Mouse (Mus musculus) embryonic stem cell, embryonic (primary cell): ENCODE measurements around the gene Ubtf.

Experiments
- CTCF ChIA-PET, 4 experiments: fragments of 300-600 bp in 2 of 4; fragments of 350-600 bp in 2 of 4; sonication (Branson Sonifier 250); formaldehyde crosslinking; loops; one replicate each; lab custom pipeline; 2022; ENCODE audit warnings: inconsistent platforms in 2 of 4; lab: Charles Lee
- POLR2A ChIA-PET, 4 experiments: fragments of 300-600 bp in 2 of 4; fragments of 350-600 bp in 2 of 4; sonication (Branson Sonifier 250); formaldehyde crosslinking; loops; one replicate each; lab custom pipeline; 2022; ENCODE audit warnings: antibody characterized with exemption in 4 of 4, inconsistent platforms in 1 of 4; lab: Charles Lee

Gene Ubtf

GRCm38 (mm10) chr11:102297577-102298556 lies 21.7 kb downstream of the Ubtf start:
- POLR2A ChIA-PET = interaction anchor here (0.6 to 2.2 kb wide), 42 partner anchors 9 to 216 kb away, joined by 3 to 36 read pairs (median 5); partner anchors contain the start of genes Tmub2 (in 4 of the 4), Slc25a39 (in 3 of the 4), Ubtf (in 2 of the 4) and Grn (in 1 of the 4)

GRCm38 (mm10) chr11:102296491-102297472 lies 22.8 kb downstream of the Ubtf start, which contains the start of gene Atxn7l3:
Gene Atxn7l3 (minus strand): TSS chr11:102296631.
- CTCF ChIA-PET = interaction anchor here in 3 of 4 experiments (0.6 to 1.7 kb wide), 13 partner anchors 12 to 141 kb away, joined by 3 to 8 read pairs (median 5); partner anchors contain the start of genes Rundc3a (in 2 of the 3), BC030867 (in 1 of the 3) and Grn (in 1 of the 3)
- POLR2A ChIA-PET = interaction anchor here (0.5 to 2.2 kb wide), 48 partner anchors 9 to 380 kb away, joined by 3 to 36 read pairs (median 4); partner anchors contain the start of genes Slc25a39 (in 3 of the 4), Tmub2 (in 2 of the 4), Ubtf (in 2 of the 4) and BC030867 (in 1 of the 4)

More at GRCm38 (mm10) chr11:102297577-102298556, 21.7 kb downstream of the Ubtf start:
- CTCF ChIA-PET = interaction anchor here in 3 of 4 experiments (0.5 to 1.7 kb wide), 8 partner anchors 11 to 1117 kb away, joined by 3 to 8 read pairs (median 5); partner anchors contain the start of gene Grn (in 1 of the 3)

DNA sequence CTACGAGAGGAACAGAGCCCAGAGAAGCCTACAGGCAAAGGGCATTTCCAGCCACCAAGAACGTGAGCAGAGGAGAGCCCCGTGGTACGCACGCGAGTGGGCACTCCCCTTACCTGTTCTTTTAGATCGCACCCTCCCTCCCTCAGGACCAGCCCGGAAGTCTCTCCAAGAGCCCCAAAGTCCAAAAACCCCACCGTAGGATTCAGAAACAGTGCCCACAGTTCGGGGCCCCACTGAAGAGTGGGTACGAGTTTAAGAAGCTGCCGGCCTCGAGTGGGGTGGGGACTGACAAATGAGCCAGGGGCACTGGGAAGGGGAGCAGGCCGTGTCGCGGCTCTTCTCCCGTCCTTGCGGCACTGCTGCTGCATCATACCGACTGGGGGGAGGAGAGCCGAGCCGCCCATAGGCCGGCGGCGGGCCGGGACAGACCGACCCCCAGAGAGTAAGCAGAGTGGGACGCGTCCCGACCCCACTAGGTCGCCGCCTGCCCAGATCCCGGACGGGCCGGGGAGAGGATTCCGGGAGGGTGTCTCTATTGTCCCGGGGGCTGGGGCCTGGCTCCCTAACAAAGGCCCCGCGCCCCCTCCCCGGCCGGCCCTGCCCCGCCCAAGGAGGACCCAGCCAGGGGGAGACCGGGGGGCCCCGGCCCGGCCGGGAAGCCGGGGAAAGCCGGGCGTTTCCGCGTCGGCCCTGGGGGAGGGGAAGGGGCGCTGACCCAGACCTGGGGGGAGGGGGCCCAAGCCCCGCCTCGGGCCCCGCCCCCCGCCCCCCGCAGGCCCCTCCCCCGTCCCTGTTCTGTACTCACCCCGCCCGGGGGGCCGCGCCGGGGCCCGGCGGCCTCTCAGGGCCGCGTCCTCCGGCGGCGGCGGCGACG lies 23.7 kb downstream of the Ubtf start:
- CTCF ChIA-PET = interaction anchor here in 2 of 4 experiments (1.0 to 1.1 kb wide), 3 partner anchors 11 to 143 kb away, joined by 3 to 5 read pairs (median 4); partner anchors contain the start of gene Tmub2 (in 1 of the 2)
- POLR2A ChIA-PET = interaction anchor here in 3 of 4 experiments (0.6 to 13.9 kb wide), 24 partner anchors 9 to 141 kb away, joined by 3 to 185 read pairs (median 4); partner anchors contain the start of genes Grn (in 2 of the 3), Slc25a39 (in 2 of the 3), Tmub2 (in 2 of the 3) and Rundc3a (in 1 of the 3)

DNA sequence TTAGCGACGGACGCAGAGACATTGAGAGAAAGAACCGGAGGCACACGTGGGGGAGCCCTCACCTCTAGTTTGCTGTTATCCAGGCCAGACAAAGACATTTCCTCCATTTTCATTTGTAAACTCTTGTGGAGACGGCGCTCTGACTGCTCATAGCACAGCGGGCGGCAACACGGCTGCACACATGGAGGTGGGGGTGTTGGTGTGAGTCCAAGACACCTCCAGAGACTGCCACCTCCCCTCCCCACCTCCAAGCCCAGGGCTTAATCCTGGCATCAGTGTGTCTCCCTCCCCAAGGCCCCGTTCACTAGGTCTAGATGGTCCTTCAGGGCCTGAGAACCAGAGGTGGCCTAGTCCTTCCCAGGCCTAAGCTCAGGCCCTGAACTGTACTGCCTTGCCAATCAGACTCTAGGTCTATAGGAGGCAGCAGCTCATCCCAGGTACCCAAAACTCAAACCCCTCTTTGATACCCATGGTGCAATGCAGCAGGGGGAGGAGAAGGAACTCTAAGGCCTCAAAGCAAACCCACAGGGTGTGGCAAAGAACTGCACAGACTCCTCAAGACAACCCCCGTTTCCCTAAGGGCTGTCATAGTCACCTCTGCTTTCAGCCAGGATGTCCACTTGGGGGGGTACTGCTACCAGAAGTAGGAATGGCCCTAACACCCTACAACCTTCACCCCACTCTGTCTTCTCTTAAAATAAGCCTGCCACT lies 24.5 kb downstream of the Ubtf start:
- CTCF ChIA-PET = interaction anchor here in 2 of 4 experiments (1.0 to 1.1 kb wide), 3 partner anchors 10 to 143 kb away, joined by 3 to 5 read pairs (median 4); partner anchors contain the start of gene Tmub2 (in 1 of the 2)
- POLR2A ChIA-PET = interaction anchor here (0.5 to 13.9 kb wide), 30 partner anchors 9 to 592 kb away, joined by 3 to 185 read pairs (median 4); partner anchors contain the start of genes Grn (in 2 of the 4), Slc25a39 (in 2 of the 4), Tmub2 (in 2 of the 4) and BC030867 (in 1 of the 4)

GRCm38 (mm10) chr11:102294416-102294815 lies 25.1 kb downstream of the Ubtf start:
- ChIA-PET CTCF (interaction anchor here in 3 of 4 experiments (0.6 to 1.1 kb wide), 4 partner anchors 9 to 144 kb away, joined by 3 to 5 read pairs (median 4); partner anchors contain the start of gene Tmub2 (in 1 of the 3)), POLR2A (interaction anchor here (0.5 to 13.9 kb wide), 27 partner anchors 8 to 593 kb away, joined by 3 to 185 read pairs (median 4); partner anchors contain the start of genes Grn (in 2 of the 4), Slc25a39 (in 2 of the 4), Tmub2 (in 2 of the 4) and BC030867 (in 1 of the 4))

DNA sequence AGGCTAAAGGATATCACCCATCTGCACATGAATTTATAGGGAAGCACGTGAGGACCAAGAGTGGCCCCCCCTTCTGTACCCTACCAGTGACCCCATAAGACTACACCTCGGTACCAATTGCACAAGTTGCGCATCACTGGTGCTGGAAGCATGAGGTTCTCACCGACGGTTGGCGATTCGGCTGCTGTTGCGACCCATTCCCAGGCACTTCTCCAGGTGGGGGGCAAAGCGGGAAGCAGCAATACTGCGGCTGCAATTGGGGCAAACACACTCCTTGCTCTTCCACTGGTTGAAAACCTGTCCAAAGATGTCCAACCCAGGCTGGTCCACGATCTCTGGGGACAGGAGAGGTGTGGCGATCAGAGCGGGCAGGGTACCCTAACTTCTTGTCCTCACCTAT lies 25.6 kb downstream of the Ubtf start:
- ChIA-PET CTCF (interaction anchor here in 1 of 4 experiments (0.6 kb wide), 1 partner anchor 12 kb away, joined by 3 read pairs; no protein-coding TSS in a partner anchor), POLR2A (interaction anchor here in 3 of 4 experiments (1.1 to 13.9 kb wide), 13 partner anchors 9 to 136 kb away, joined by 3 to 185 read pairs (median 6); partner anchors contain the start of genes Tmub2 (in 2 of the 3), Grn (in 1 of the 3), Rundc3a (in 1 of the 3) and Slc25a39 (in 1 of the 3))

DNA sequence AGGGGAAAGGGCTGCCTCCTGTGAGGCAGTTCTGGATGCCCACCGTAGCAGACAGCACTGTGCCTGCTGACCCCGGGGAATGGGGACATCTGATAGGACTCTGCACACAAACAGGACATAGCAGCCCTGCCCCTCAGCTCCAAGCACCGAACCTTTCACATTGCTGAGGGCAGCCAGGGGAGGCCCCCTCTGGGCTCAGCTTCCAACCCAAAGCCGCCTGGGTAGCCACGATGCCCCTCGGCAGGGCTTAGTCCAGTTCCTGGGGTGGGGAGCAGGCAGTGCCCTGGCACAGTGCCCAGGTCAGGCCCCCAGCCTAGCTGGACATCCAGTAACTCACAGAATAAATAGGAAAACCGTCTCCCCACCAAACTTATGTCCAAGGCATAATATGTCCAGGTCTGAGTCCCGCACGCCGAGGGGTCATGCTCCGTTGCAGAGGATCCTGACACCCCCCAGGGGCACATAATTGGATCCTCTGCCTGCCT lies 28.4 kb downstream of the Ubtf start:
- ChIA-PET POLR2A (interaction anchor here in 2 of 4 experiments (0.9 to 13.9 kb wide), 13 partner anchors 11 to 140 kb away, joined by 3 to 185 read pairs (median 7); partner anchors contain the start of genes Grn (in 2 of the 2), Slc25a39 (in 2 of the 2), BC030867 (in 1 of the 2) and Ubtf (in 1 of the 2)), CTCF (interaction anchor here in 1 of 4 experiments (1.6 kb wide), 1 partner anchor 146 kb away, joined by 5 read pairs; no protein-coding TSS in a partner anchor)

- ChIA-PET CTCF (interaction anchor here in 2 of 4 experiments (0.7 to 1.8 kb wide), 3 partner anchors 10 to 283 kb away, joined by 3 to 5 read pairs (median 4); no protein-coding TSS in a partner anchor), POLR2A (interaction anchor here in 3 of 4 experiments (0.5 to 13.9 kb wide), 23 partner anchors 10 to 525 kb away, joined by 3 to 185 read pairs (median 4); partner anchors contain the start of genes Grn (in 2 of the 3), Slc25a39 (in 2 of the 3) and BC030867 (in 1 of the 3))
These were observed 29.4 kb downstream of the Ubtf start for GRCm38 (mm10) chr11:102290141-102290540.

GRCm38 (mm10) chr11:102289511-102290100 lies 29.9 kb downstream of the Ubtf start:
- CTCF ChIA-PET = interaction anchor here in 2 of 4 experiments (0.6 to 1.8 kb wide), 5 partner anchors 10 to 1109 kb away, joined by 3 to 5 read pairs (median 4); partner anchors contain the start of gene Grn (in 1 of the 2)
- POLR2A ChIA-PET = interaction anchor here in 3 of 4 experiments (0.5 to 13.9 kb wide), 22 partner anchors 10 to 524 kb away, joined by 3 to 185 read pairs (median 4); partner anchors contain the start of genes Grn (in 2 of the 3) and Slc25a39 (in 2 of the 3)

GRCm38 (mm10) chr11:102288913-102289312 lies 30.6 kb downstream of the Ubtf start:
- POLR2A ChIA-PET = interaction anchor here in 3 of 4 experiments (0.6 to 13.9 kb wide), 11 partner anchors 13 to 1938 kb away, joined by 3 to 185 read pairs (median 4); partner anchors contain the start of gene Slc25a39 (in 2 of the 3)
- CTCF ChIA-PET = interaction anchor here in 2 of 4 experiments (1.4 to 1.8 kb wide), 2 partner anchors 142 to 149 kb away, joined by 4 to 5 read pairs; partner anchors contain the start of gene Grn (in 1 of the 2)

DNA sequence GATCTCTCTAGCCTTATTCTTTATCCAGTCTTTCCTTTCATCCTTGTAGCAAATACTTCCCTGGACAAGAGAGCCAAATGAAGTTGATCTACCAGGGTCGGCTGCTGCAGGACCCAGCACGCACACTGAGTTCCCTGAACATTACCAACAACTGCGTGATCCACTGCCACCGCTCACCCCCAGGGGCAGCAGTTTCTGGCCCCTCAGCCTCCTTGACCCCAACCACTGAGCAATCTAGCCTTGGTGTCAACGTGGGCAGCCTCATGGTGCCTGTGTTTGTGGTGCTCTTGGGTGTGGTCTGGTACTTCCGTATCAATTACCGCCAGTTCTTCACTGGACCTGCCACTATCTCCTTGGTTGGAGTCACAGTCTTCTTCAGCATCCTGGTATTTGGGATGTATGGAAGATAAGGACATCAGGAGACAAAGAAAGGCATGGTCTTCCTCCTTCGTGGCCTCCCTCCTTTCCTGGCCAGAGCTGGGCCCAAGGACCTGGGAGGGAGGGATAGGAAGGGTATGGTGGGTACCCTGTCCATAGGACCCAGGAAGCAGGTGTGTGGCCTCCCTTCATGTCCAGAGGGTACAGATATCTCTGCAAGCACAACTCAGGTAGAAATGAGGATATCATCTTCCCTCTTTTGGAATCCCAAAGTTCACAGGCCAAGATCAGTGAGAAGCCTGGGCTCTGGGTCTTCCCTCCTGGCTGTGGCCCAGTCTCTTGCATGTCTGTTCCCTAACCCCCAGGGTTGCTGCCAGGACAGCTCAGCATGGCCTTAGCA lies 31.3 kb downstream of the Ubtf start:
- CTCF ChIA-PET = interaction anchor here in 2 of 4 experiments (0.5 to 1.4 kb wide), 5 partner anchors 11 to 319 kb away, joined by 3 to 6 read pairs (median 4); partner anchors contain the start of gene Grn (in 1 of the 2)
- POLR2A ChIA-PET = interaction anchor here in 3 of 4 experiments (0.6 to 13.9 kb wide), 12 partner anchors 12 to 1937 kb away, joined by 3 to 185 read pairs (median 4); partner anchors contain the start of genes Slc25a39 (in 2 of the 3) and Hdac5 (in 1 of the 3)

- ChIA-PET CTCF (interaction anchor here in 3 of 4 experiments (0.5 to 1.3 kb wide), 7 partner anchors 11 to 318 kb away, joined by 3 to 6 read pairs (median 3); no protein-coding TSS in a partner anchor), POLR2A (interaction anchor here in 3 of 4 experiments (1.1 to 13.9 kb wide), 10 partner anchors 8 to 153 kb away, joined by 3 to 185 read pairs (median 5); partner anchors contain the start of genes Slc25a39 (in 2 of the 3), Grn (in 1 of the 3) and Hdac5 (in 1 of the 3))
These were observed 32.1 kb downstream of the Ubtf start for GRCm38 (mm10) chr11:102287485-102287884.
